ENCODE assay signal across 8 mouse cellular contexts in the genomic region with DNA sequence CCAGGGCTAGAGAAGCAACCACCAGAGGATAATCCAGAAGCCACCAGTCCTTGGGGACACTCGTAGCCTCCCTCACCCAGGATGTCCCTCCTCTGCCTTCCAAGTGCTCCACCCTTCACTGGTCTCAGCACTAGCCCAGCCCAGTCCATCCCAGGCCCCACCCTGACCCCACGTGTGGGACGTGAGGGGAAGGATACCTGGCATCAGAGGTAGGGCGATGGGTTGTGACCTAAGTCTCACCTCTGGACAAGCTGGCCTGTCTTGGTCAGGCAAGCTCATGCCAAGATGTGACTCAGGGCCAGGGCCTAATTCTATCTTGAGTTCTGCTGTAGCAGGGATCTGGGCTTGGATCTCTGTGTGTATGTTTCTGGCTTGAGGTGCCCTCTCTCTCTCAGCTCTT. TPM values are rescaled to one million over a fixed set of nuclear protein-coding genes. Genes with fewer than 3 reads are reported as not detected.
DNase-seq lines count a peak whose midpoint lies in the region; ATAC-seq lines count a peak whose summit lies in the region.

No protein-coding gene starts in this region.

- no peaks in the 10 kb centered on the region for H3K9me3 ChIP-seq in kidney, embryonic 16.5 days (ENCODE audit: low read length)
- no peaks in the 10 kb centered on the region for H3K9me3 ChIP-seq in heart, embryonic 16.5 days (replicated peaks; ENCODE audit: control insufficient read depth, low read length)
- no peaks in the 10 kb centered on the region for H3K9me3 ChIP-seq in midbrain, embryonic 13.5 days

- H3K4me2 ChIP-seq in kidney, embryonic 16.5 days (replicated peaks; ENCODE audit: low read depth, low read length): no peak overlapping the region
- no peak overlapping the region for H3K4me2 ChIP-seq in heart, embryonic 16.5 days (ENCODE audit: low read depth, low read length)
- peak overlapping the region; percentile 61; the same call in 1 of the 2 replicates for H3K4me2 ChIP-seq in midbrain, embryonic 13.5 days (replicated peaks)

- H3K27ac ChIP-seq in kidney, embryonic 16.5 days (ENCODE audit: low read length): peak overlapping the region; percentile 40
- H3K27ac ChIP-seq in heart, embryonic 16.5 days (ENCODE audit: low read length): peak overlapping the region; percentile 77
- peak overlapping the region; percentile 63; the same call in 1 of the 2 replicates for H3K27ac ChIP-seq in midbrain, embryonic 13.5 days

- H3K27me3 ChIP-seq in kidney, embryonic 16.5 days (ENCODE audit: insufficient read depth, low read length): peaks cover 9% of the 10 kb centered on the region
- no peaks in the 10 kb centered on the region for H3K27me3 ChIP-seq in heart, embryonic 16.5 days (ENCODE audit: control insufficient read depth, insufficient read depth, low read length)
- peaks cover 18% of the 10 kb centered on the region for H3K27me3 ChIP-seq in midbrain, embryonic 13.5 days

- WGBS in kidney, embryonic 16.5 days: 70% methylated on average over 4 of the region's 4 CpGs
- WGBS in heart, embryonic 16.5 days: 81% methylated on average over 4 of the region's 4 CpGs
- WGBS in midbrain, embryonic 13.5 days: 56% methylated on average over 4 of the region's 4 CpGs

- no peak overlapping the region for H3K9ac ChIP-seq in kidney, embryonic 16.5 days (replicated peaks; ENCODE audit: low read length)
- peak overlapping the region; percentile 77 for H3K9ac ChIP-seq in heart, embryonic 16.5 days (ENCODE audit: low read length)
- no peak overlapping the region; the same call in 1 of the 2 replicates for H3K9ac ChIP-seq in midbrain, embryonic 13.5 days (replicated peaks)

- peaks cover 45% of the 10 kb centered on the region for H3K4me1 ChIP-seq in kidney, embryonic 16.5 days (ENCODE audit: insufficient read depth, low read length)
- H3K4me1 ChIP-seq in heart, embryonic 16.5 days (ENCODE audit: control insufficient read depth, insufficient read depth, low read length): peaks cover 35% of the 10 kb centered on the region
- peaks cover 40% of the 10 kb centered on the region for H3K4me1 ChIP-seq in midbrain, embryonic 13.5 days (replicated peaks)

- no peaks in the 10 kb centered on the region for H3K36me3 ChIP-seq in kidney, embryonic 16.5 days (ENCODE audit: insufficient read depth, low read length)
- no peaks in the 10 kb centered on the region for H3K36me3 ChIP-seq in heart, embryonic 16.5 days (ENCODE audit: control insufficient read depth, insufficient read depth)
- H3K36me3 ChIP-seq in midbrain, embryonic 13.5 days: no peaks in the 10 kb centered on the region

- ATAC-seq in kidney, embryonic 16.5 days (ENCODE audit: low FRiP score, low TSS enrichment): peak; percentile 2; the same call in 1 of the 2 replicates
- no peak for ATAC-seq in heart, embryonic 16.5 days (replicated peaks; ENCODE audit: extremely low read depth, insufficient read depth, low FRiP score)
- ATAC-seq in midbrain, embryonic 13.5 days: no peak
- ATAC-seq in megakaryocyte-erythroid progenitor cell, adult 5-6 weeks (replicated peaks; ENCODE audit: low FRiP score, low TSS enrichment, poor library complexity, severe bottlenecking): no peak

- no peak for DNase-seq in kidney, postnatal 4 days
- DNase-seq in cerebellum, adult 9-11 months: peak; percentile 67
- DNase-seq in T-cell, adult 2 months (ENCODE audit: low spot score): no peak
- DNase-seq in ovary, adult 18-20 months (ENCODE audit: low spot score): no peak

- no peak overlapping the region for H3K4me3 ChIP-seq in kidney, embryonic 16.5 days (ENCODE audit: low read length)
- H3K4me3 ChIP-seq in heart, embryonic 16.5 days (ENCODE audit: low read length): no peak overlapping the region
- H3K4me3 ChIP-seq in midbrain, embryonic 13.5 days (replicated peaks): no peak overlapping the region

RNA-seq across cellular contexts. Expression of a gene that starts 1.2 kb away (rescaled TPM):
- not detected in 2 replicates for polyA plus RNA-seq in kidney, embryonic 16.5 days (2015; fragmentation: Nextera tagmentation; extraction: Ambion mirVana)
- polyA plus RNA-seq in heart, embryonic 16.5 days (2015; fragmentation: Nextera tagmentation; extraction: Ambion mirVana): 0.54 and 1.4 TPM in 2 replicates
- not detected in 2 replicates for polyA plus RNA-seq in midbrain, embryonic 13.5 days (2015; fragmentation: Nextera tagmentation; extraction: Ambion mirVana)
- not detected in 2 replicates for total RNA-seq in megakaryocyte-erythroid progenitor cell, adult 5-6 weeks (2014; fragmentation: Nextera tagmentation)
- total RNA-seq in megakaryocyte-erythroid progenitor cell, adult 5-6 weeks (2017): not detected in 2 replicates

RNA-seq across cellular contexts. Expression of a gene that starts 48.2 kb away (rescaled TPM):
- 35.6 and 41.5 TPM in 2 replicates for polyA plus RNA-seq in kidney, embryonic 16.5 days (2015; fragmentation: Nextera tagmentation; extraction: Ambion mirVana)
- polyA plus RNA-seq in heart, embryonic 16.5 days (2015; fragmentation: Nextera tagmentation; extraction: Ambion mirVana): 40.4 and 47.6 TPM in 2 replicates
- polyA plus RNA-seq in midbrain, embryonic 13.5 days (2015; fragmentation: Nextera tagmentation; extraction: Ambion mirVana): 124 and 133 TPM in 2 replicates
- total RNA-seq in megakaryocyte-erythroid progenitor cell, adult 5-6 weeks (2014; fragmentation: Nextera tagmentation): 19.3 and 21.1 TPM in 2 replicates
- total RNA-seq in megakaryocyte-erythroid progenitor cell, adult 5-6 weeks (2017): 10.2 and 14.3 TPM in 2 replicates

RNA-seq across cellular contexts. Expression of a gene that starts 48.8 kb away (rescaled TPM):
- 140 and 162 TPM in 2 replicates for polyA plus RNA-seq in kidney, embryonic 16.5 days (2015; fragmentation: Nextera tagmentation; extraction: Ambion mirVana)
- polyA plus RNA-seq in heart, embryonic 16.5 days (2015; fragmentation: Nextera tagmentation; extraction: Ambion mirVana): 137 and 143 TPM in 2 replicates
- 115 and 121 TPM in 2 replicates for polyA plus RNA-seq in midbrain, embryonic 13.5 days (2015; fragmentation: Nextera tagmentation; extraction: Ambion mirVana)
- total RNA-seq in megakaryocyte-erythroid progenitor cell, adult 5-6 weeks (2014; fragmentation: Nextera tagmentation): 79.0 and 88.9 TPM in 2 replicates
- 9.7 and 14.4 TPM in 2 replicates for total RNA-seq in megakaryocyte-erythroid progenitor cell, adult 5-6 weeks (2017)
